In genomic region chr14:57730527-57730926, GRCm38 (mm10) we compare ENCODE assay signal across 8 mouse cellular contexts. TPM values are rescaled to one million over a fixed set of nuclear protein-coding genes. Genes with fewer than 3 reads are reported as not detected.
DNase-seq lines count a peak whose midpoint lies in the region; ATAC-seq lines count a peak whose summit lies in the region.
"Had no signal": no experiment of that assay in that cellular context is flagged by ENCODE, and none has a peak within 500 bp of the region (broad histone marks: within the 10 kb centered on the region; RNA-seq: fewer than 3 reads in every experiment).

No protein-coding gene starts in this region.

- no peak for ATAC-seq in forebrain, embryonic 12.5 days (ENCODE audit: low FRiP score)
- peak; percentile 65 for ATAC-seq in hindbrain, embryonic 15.5 days (ENCODE audit: low FRiP score, low read depth)
- peak; percentile 90 for ATAC-seq in lung, embryonic 16.5 days (ENCODE audit: low read depth)

- H3K4me3 ChIP-seq in forebrain, embryonic 12.5 days (replicated peaks), result no peak overlapping the region
- no peak overlapping the region for H3K4me3 ChIP-seq in hindbrain, embryonic 15.5 days
- H3K4me3 ChIP-seq in lung, embryonic 16.5 days (ENCODE audit: low read length), result no peak overlapping the region
- H3K4me3 ChIP-seq: embryonic facial prominence, embryonic 12.5 days had no signal

- H3K4me1 ChIP-seq in forebrain, embryonic 12.5 days, result peaks cover 22% of the 10 kb centered on the region
- peaks cover 22% of the 10 kb centered on the region for H3K4me1 ChIP-seq in hindbrain, embryonic 15.5 days (replicated peaks)
- H3K4me1 ChIP-seq in lung, embryonic 16.5 days (replicated peaks; ENCODE audit: control insufficient read depth, insufficient read depth, low read length), result peaks cover 42% of the 10 kb centered on the region

- H3K9ac ChIP-seq in forebrain, embryonic 12.5 days, result 0 out of 2 replicates have a peak overlapping the region, but pooled peaks have one; percentile 2
- H3K9ac ChIP-seq in hindbrain, embryonic 15.5 days, result no peak overlapping the region
- peak overlapping the region; percentile 8 for H3K9ac ChIP-seq in lung, embryonic 16.5 days (ENCODE audit: low read length)
- H3K9ac ChIP-seq: embryonic facial prominence, embryonic 12.5 days had no signal

- WGBS in forebrain, embryonic 12.5 days, result 37% methylated on average over 9 of the region's 9 CpGs
- WGBS in hindbrain, embryonic 15.5 days, result 25% methylated on average over 9 of the region's 9 CpGs
- WGBS in lung, embryonic 16.5 days, result 12% methylated on average over 9 of the region's 9 CpGs

- 0 out of 2 replicates have a peak overlapping the region, but pooled peaks have one; percentile 38 for H3K27ac ChIP-seq in forebrain, embryonic 12.5 days
- peak overlapping the region; percentile 51 for H3K27ac ChIP-seq in hindbrain, embryonic 15.5 days (replicated peaks)
- H3K27ac ChIP-seq in lung, embryonic 16.5 days (ENCODE audit: low read length), result peak overlapping the region; percentile 45
- H3K27ac ChIP-seq: embryonic facial prominence, embryonic 12.5 days had no signal

- DNase-seq in urinary bladder, postnatal 14 days (ENCODE audit: low spot score), result peak; percentile 57
- no peak for DNase-seq in urinary bladder, postnatal 10 days (ENCODE audit: low spot score)
- DNase-seq in frontal cortex, postnatal 25 days (ENCODE audit: low spot score in 2 of 2), result no peak
- DNase-seq in retina, embryonic 14.5 days (ENCODE audit: low spot score), result no peak

- 0 out of 2 replicates have a peak, but pooled peaks cover 4% of the 10 kb centered on the region for H3K36me3 ChIP-seq in forebrain, embryonic 12.5 days (replicated peaks)
- H3K36me3 ChIP-seq in hindbrain, embryonic 15.5 days, result no peaks in the 10 kb centered on the region
- H3K36me3 ChIP-seq in lung, embryonic 16.5 days (ENCODE audit: control insufficient read depth, insufficient read depth, low read length), result peaks cover 4% of the 10 kb centered on the region

- 0 out of 2 replicates have a peak, but pooled peaks cover 4% of the 10 kb centered on the region for H3K9me3 ChIP-seq in forebrain, embryonic 12.5 days
- H3K9me3 ChIP-seq in hindbrain, embryonic 15.5 days, result no peaks in the 10 kb centered on the region
- no peaks in the 10 kb centered on the region; the same call in 1 of the 2 replicates for H3K9me3 ChIP-seq in lung, embryonic 16.5 days (ENCODE audit: control insufficient read depth, low read length)
- H3K9me3 ChIP-seq: embryonic facial prominence, embryonic 12.5 days had no signal

- no peak overlapping the region for H3K4me2 ChIP-seq in forebrain, embryonic 12.5 days
- no peak overlapping the region for H3K4me2 ChIP-seq in hindbrain, embryonic 15.5 days
- H3K4me2 ChIP-seq in lung, embryonic 16.5 days (ENCODE audit: low read depth, low read length), result 0 out of 2 replicates have a peak overlapping the region, but pooled peaks have one; percentile 21
- H3K4me2 ChIP-seq: embryonic facial prominence, embryonic 12.5 days had no signal

- no peaks in the 10 kb centered on the region for H3K27me3 ChIP-seq in forebrain, embryonic 12.5 days
- H3K27me3 ChIP-seq in hindbrain, embryonic 15.5 days, result no peaks in the 10 kb centered on the region
- H3K27me3 ChIP-seq in lung, embryonic 16.5 days (ENCODE audit: control insufficient read depth, insufficient read depth, low read depth, low read length), result no peaks in the 10 kb centered on the region
- H3K27me3 ChIP-seq: embryonic facial prominence, embryonic 12.5 days had no signal

RNA-seq across cellular contexts. Expression of gene Gm49361, which starts 15.4 kb away (rescaled TPM):
- not detected in 2 replicates for polyA plus RNA-seq in forebrain, embryonic 12.5 days (2016; fragmentation: Nextera tagmentation; extraction: Ambion mirVana)
- not detected in 2 replicates for polyA plus RNA-seq in hindbrain, embryonic 15.5 days (2015; fragmentation: Nextera tagmentation; extraction: Ambion mirVana)
- not detected in 2 replicates for polyA plus RNA-seq in lung, embryonic 16.5 days (2015; fragmentation: Nextera tagmentation; extraction: Ambion mirVana)
- polyA plus RNA-seq: embryonic facial prominence, embryonic 12.5 days had no signal

RNA-seq across cellular contexts. Expression of gene Lats2, which starts 27.7 kb away (rescaled TPM):
- 14.5 and 15.0 TPM in 2 replicates for polyA plus RNA-seq in forebrain, embryonic 12.5 days (2016; fragmentation: Nextera tagmentation; extraction: Ambion mirVana)
- polyA plus RNA-seq in hindbrain, embryonic 15.5 days (2015; fragmentation: Nextera tagmentation; extraction: Ambion mirVana), result 8.1 and 8.2 TPM in 2 replicates
- 25.2 and 25.9 TPM in 2 replicates for polyA plus RNA-seq in lung, embryonic 16.5 days (2015; fragmentation: Nextera tagmentation; extraction: Ambion mirVana)
